Mouse (Mus musculus) MEL (cell line): ENCODE results near the gene Ap3b2. TPM values are rescaled to one million over a fixed set of nuclear protein-coding genes. Genes with fewer than 3 reads are reported as not detected.
A peak's percentile ranks its signal among the peaks of the same experiment; 100 is the strongest.

Experiments used
- DNase-seq: peaks from one replicate; pipeline ENCODE4 v3.0.0; 2011; ENCODE audit warnings: low read depth, low spot score
- H3K27ac ChIP-seq: 2 replicates; pipeline ENCODE4 v1.5.1; 2012; ENCODE audit warnings: low read depth, mild to moderate bottlenecking, control low read depth, low read length, moderate library complexity; ENCODE audit not compliant: control insufficient read depth
- H3K27me3 ChIP-seq, 2 experiments: fragments of 150-350 bp in 1 of 2; sonication (generic) in 1 of 2; 2 replicates each; pipeline ENCODE4 v1.6.1; 2012; ENCODE audit warnings: low read length in 2 of 2, mild to moderate bottlenecking in 2 of 2, improper control_type of control experiment in 1 of 2, moderate library complexity in 1 of 2; ENCODE audit not compliant: insufficient read depth in 2 of 2, control insufficient read depth in 1 of 2
- H3K36me3 ChIP-seq, 2 experiments: 2 replicates each; pipeline ENCODE4 v1.6.1; 2012 to 2014; ENCODE audit warnings: low read length in 2 of 2, improper control_type of control experiment in 1 of 2, inconsistent platforms in 1 of 2, mild to moderate bottlenecking in 1 of 2; ENCODE audit not compliant: insufficient read depth in 2 of 2, control insufficient read depth in 1 of 2
- H3K4me1 ChIP-seq, 2 experiments: fragments of 150-350 bp in 1 of 2; sonication (generic) in 1 of 2; 2 replicates each; pipeline ENCODE4 v1.6.1; 2012; ENCODE audit warnings: low read length in 2 of 2, improper control_type of control experiment in 1 of 2, mild to moderate bottlenecking in 1 of 2; ENCODE audit not compliant: insufficient read depth in 2 of 2, control insufficient read depth in 1 of 2
- H3K4me3 ChIP-seq, 2 experiments: fragments of 150-350 bp in 1 of 2; sonication (generic) in 1 of 2; 2 replicates each; pipeline ENCODE4 v1.5.1; 2012; ENCODE audit warnings: low read depth in 2 of 2, low read length in 2 of 2, mild to moderate bottlenecking in 2 of 2, moderate library complexity in 2 of 2, control low read depth in 1 of 2, improper control_type of control experiment in 1 of 2; ENCODE audit not compliant: control insufficient read depth in 1 of 2, insufficient read depth in 1 of 2
- H3K79me2 ChIP-seq: 2 replicates; pipeline ENCODE4 v1.6.1; 2012; ENCODE audit warnings: mild to moderate bottlenecking, low read length, moderate library complexity; ENCODE audit not compliant: control insufficient read depth, poor library complexity, insufficient read depth
- H3K9ac ChIP-seq: 2 replicates; pipeline ENCODE4 v1.6.1; 2012; ENCODE audit warnings: low read depth, mild to moderate bottlenecking, control low read depth, low read length, moderate library complexity; ENCODE audit not compliant: control insufficient read depth, poor library complexity, severe bottlenecking
- H3K9me3 ChIP-seq: fragments of 150-350 bp; sonication (generic); replicated peaks from 2 replicates; pipeline ENCODE4 v1.6.1; 2012; ENCODE audit warnings: mild to moderate bottlenecking, low read length, improper control_type of control experiment, moderate library complexity; ENCODE audit not compliant: insufficient read depth
- BHLHE40 ChIP-seq: IDR thresholded peaks from 2 replicates; pipeline ENCODE4 v1.6.1; 2012; ENCODE audit warnings: low read depth, mild to moderate bottlenecking, inconsistent platforms, low read length, improper control_type of control experiment, borderline replicate concordance
- E2F4 ChIP-seq: IDR thresholded peaks from 2 replicates; pipeline ENCODE4 v1.6.1; 2011; ENCODE audit warnings: low read depth, low read length, improper control_type of control experiment, borderline replicate concordance
- ELF1 ChIP-seq: IDR thresholded peaks from 2 replicates; pipeline ENCODE4 v1.6.1; 2014; ENCODE audit warnings: low read depth, mild to moderate bottlenecking, inconsistent platforms, low read length, improper control_type of control experiment, moderate library complexity
- ETS1 ChIP-seq: IDR thresholded peaks from 2 replicates; pipeline ENCODE4 v1.6.1; 2012; ENCODE audit warnings: low read depth, mild to moderate bottlenecking, inconsistent platforms, low read length, improper control_type of control experiment, moderate library complexity
- HCFC1 ChIP-seq: IDR thresholded peaks from 2 replicates; pipeline ENCODE4 v1.6.1; 2012; ENCODE audit warnings: low read depth, mild to moderate bottlenecking, inconsistent platforms, low read length, improper control_type of control experiment, moderate library complexity
- JUND ChIP-seq: IDR thresholded peaks from 2 replicates; pipeline ENCODE4 v1.6.1; 2011; ENCODE audit warnings: low read depth, mild to moderate bottlenecking, improper control_type of control experiment, low read length
- KAT2A ChIP-seq: conservative IDR thresholded peaks from 2 replicates; pipeline ENCODE4 v1.6.1; 2012; ENCODE audit warnings: low read depth, low read length, improper control_type of control experiment, inconsistent platforms
- MAFK ChIP-seq: IDR thresholded peaks from 2 replicates; pipeline ENCODE4 v1.6.1; 2011; ENCODE audit warnings: low read depth, mild to moderate bottlenecking, low read length, improper control_type of control experiment, borderline replicate concordance
- MAX ChIP-seq: IDR thresholded peaks from 2 replicates; pipeline ENCODE4 v1.6.1; 2011; ENCODE audit warnings: low read length, improper control_type of control experiment
- MEF2A ChIP-seq: IDR thresholded peaks from 2 replicates; pipeline ENCODE4 v1.6.1; 2014; ENCODE audit warnings: low read depth, mild to moderate bottlenecking, inconsistent platforms, low read length, improper control_type of control experiment; ENCODE audit not compliant: poor library complexity, insufficient replicate concordance, severe bottlenecking; ENCODE audit errors: extremely low read depth
- MYB ChIP-seq: IDR thresholded peaks from 2 replicates; pipeline ENCODE4 v1.6.1; 2011; ENCODE audit warnings: mild to moderate bottlenecking, low read depth, low read length, improper control_type of control experiment
- MYC ChIP-seq: IDR thresholded peaks from 2 replicates; pipeline ENCODE4 v1.6.1; 2011; ENCODE audit warnings: low read depth, mild to moderate bottlenecking, low read length, improper control_type of control experiment, moderate library complexity
- NELFE ChIP-seq: IDR thresholded peaks from 2 replicates; pipeline ENCODE4 v1.6.1; 2011; ENCODE audit warnings: low read depth, low read length, improper control_type of control experiment
- NRF1 ChIP-seq: IDR thresholded peaks from 2 replicates; pipeline ENCODE4 v1.6.1; 2014; ENCODE audit warnings: low read depth, mild to moderate bottlenecking, inconsistent platforms, low read length, improper control_type of control experiment, moderate library complexity; ENCODE audit not compliant: poor library complexity, insufficient read depth, severe bottlenecking
- POLR2A ChIP-seq, 2 experiments: IDR thresholded peaks; 2 replicates each; pipeline ENCODE4 v1.6.1; 2011 to 2012; ENCODE audit warnings: low read length in 2 of 2, mild to moderate bottlenecking in 2 of 2, control low read depth in 1 of 2, improper control_type of control experiment in 1 of 2, low read depth in 1 of 2, moderate library complexity in 1 of 2; ENCODE audit not compliant: control insufficient read depth in 1 of 2, insufficient read depth in 1 of 2, poor library complexity in 1 of 2
- POLR2AphosphoS2 ChIP-seq: IDR thresholded peaks from 2 replicates; pipeline ENCODE4 v1.6.1; 2011; ENCODE audit warnings: low read length, improper control_type of control experiment
- POLR2AphosphoS5 ChIP-seq: IDR thresholded peaks from 2 replicates; pipeline ENCODE4 v1.6.1; 2012; ENCODE audit warnings: low read depth, borderline replicate concordance, mild to moderate bottlenecking, inconsistent platforms, low read length, moderate library complexity, mixed read lengths
- SIN3A ChIP-seq: IDR thresholded peaks from 2 replicates; pipeline ENCODE4 v1.6.1; 2012; ENCODE audit warnings: low read length, improper control_type of control experiment, inconsistent platforms
- TBP ChIP-seq: IDR thresholded peaks from 2 replicates; pipeline ENCODE4 v1.8.0; 2011; ENCODE audit warnings: low read depth, low read length, improper control_type of control experiment
- TCF12 ChIP-seq: IDR thresholded peaks from 2 replicates; pipeline ENCODE4 v1.6.1; 2014; ENCODE audit warnings: low read depth, mild to moderate bottlenecking, inconsistent platforms, low read length, improper control_type of control experiment, moderate library complexity
- ZMIZ1 ChIP-seq: IDR thresholded peaks from 2 replicates; pipeline ENCODE4 v1.6.1; 2012; ENCODE audit warnings: low read depth, mild to moderate bottlenecking, inconsistent platforms, low read length, improper control_type of control experiment, moderate library complexity
- polyA plus RNA-seq, 2 experiments: library from polyadenylated mRNA; stranded (reverse) in 1 of 2; unstranded in 1 of 2; fragments of >175 nt in 1 of 2; fragments of >200 nt in 1 of 2; gene quantifications; 2 replicates each; pipeline versions ENCODE4 v1.2.1 to v1.2.4; 2012; ENCODE audit warnings: low replicate concordance in 2 of 2, low read depth in 1 of 2; ENCODE audit not compliant: insufficient read length in 2 of 2, insufficient read depth in 1 of 2, missing spikeins in 1 of 2
- total RNA-seq: library from RNA; depleted of rRNA; stranded (reverse); fragments of 300-350 nt; gene quantifications from 2 replicates; pipeline ENCODE4 v1.2.3, GENCODE M21; 2012

Gene Ap3b2
- total and polyA plus RNA-seq, 3 experiments = not detected

GRCm38 (mm10) chr7:81523663-81524017, 29.9 kb upstream of the Ap3b2 start:
- 0 out of 2 replicates have a peak overlapping the region, but pooled peaks have one; percentile 28 for H3K27ac ChIP-seq
- H3K27me3 ChIP-seq = peaks cover 0 to 2% of the 10 kb centered on the region in 2 experiments; a peak in 2 of 4 replicates
- H3K9me3 ChIP-seq = no peaks in the 10 kb centered on the region
- peak overlapping the region; percentile 68 for H3K9ac ChIP-seq
- no peak for TF ChIP-seq MAFK
- no peak for TF ChIP-seq BHLHE40
- TF ChIP-seq MEF2A = no peak
- no peak for TF ChIP-seq MYB
- TF ChIP-seq ZMIZ1 = no peak
- no peak for TF ChIP-seq JUND
- 0 out of 2 replicates have a peak, but pooled peaks have one; percentile 1 for TF ChIP-seq ETS1
- 0 out of 2 replicates have a peak, but pooled peaks have one; percentile 23 for TF ChIP-seq MAX
- TF ChIP-seq SIN3A = peak; percentile 40; the same call in 1 of the 2 replicates
- H3K4me3 ChIP-seq = peak overlapping the region; percentile 76 to 77
- H3K4me1 ChIP-seq = peaks cover 0 to 3% of the 10 kb centered on the region in 2 experiments; a peak in 1 of 4 replicates
- H3K79me2 ChIP-seq = peaks cover 5% of the 10 kb centered on the region
- DNase-seq = no peak
- H3K36me3 ChIP-seq = peaks cover 1 to 4% of the 10 kb centered on the region in 2 experiments; a peak in 2 of 4 replicates

GRCm38 (mm10) chr7:81523008-81523662, 29.4 kb upstream of the Ap3b2 start:
- peaks cover 0 to 2% of the 10 kb centered on the region in 2 experiments; a peak in 2 of 4 replicates for H3K27me3 ChIP-seq

More at GRCm38 (mm10) chr7:81523008-81523662, 29.4 kb upstream of the Ap3b2 start:
- Histone ChIP-seq H3K4me1 (peaks cover 0 to 3% of the 10 kb centered on the region in 2 experiments; a peak in 1 of 4 replicates), H3K27ac (peak overlapping the region; percentile 30), H3K4me3 (peak overlapping the region; percentile 76 to 77), H3K9me3 (no peaks in the 10 kb centered on the region), H3K9ac (peak overlapping the region; percentile 77)
- DNase-seq = peak; percentile 87
- TF ChIP-seq MYC (0 out of 2 replicates have a peak, but pooled peaks have one; percentile 37), ELF1 (peak; percentile 73), NRF1 (peak; percentile 81), HCFC1 (peak; percentile 75), E2F4 (no peak), POLR2A (IDR thresholded peaks at IDR 0.05; ENCODE audit: control insufficient read depth in 1 of 2, insufficient read depth in 1 of 2, low read depth in 1 of 2, low read length in 2 of 2, poor library complexity in 1 of 2) (peak; percentile 74 to 91), POLR2AphosphoS5 (no peak), POLR2AphosphoS2 (peak; percentile 74), KAT2A (no peak), MAX (0 out of 2 replicates have a peak, but pooled peaks have one; percentile 21), TBP (peak; percentile 59), SIN3A (peak; percentile 69), ZMIZ1 (0 out of 2 replicates have a peak, but pooled peaks have one; percentile 55), NELFE (peak; percentile 82), TCF12 (0 out of 2 replicates have a peak, but pooled peaks have one; percentile 22), MEF2A (no peak)
- TF ChIP-seq, all 39 proteins: peak for 12
- peaks cover 5% of the 10 kb centered on the region for H3K79me2 ChIP-seq
- peaks cover 1 to 4% of the 10 kb centered on the region in 2 experiments; a peak in 2 of 4 replicates for H3K36me3 ChIP-seq
